Mouse (Mus musculus): ENCODE results near the gene Sema4a.
A peak's percentile ranks its signal among the peaks of the same experiment; 100 is the strongest.

DNA sequence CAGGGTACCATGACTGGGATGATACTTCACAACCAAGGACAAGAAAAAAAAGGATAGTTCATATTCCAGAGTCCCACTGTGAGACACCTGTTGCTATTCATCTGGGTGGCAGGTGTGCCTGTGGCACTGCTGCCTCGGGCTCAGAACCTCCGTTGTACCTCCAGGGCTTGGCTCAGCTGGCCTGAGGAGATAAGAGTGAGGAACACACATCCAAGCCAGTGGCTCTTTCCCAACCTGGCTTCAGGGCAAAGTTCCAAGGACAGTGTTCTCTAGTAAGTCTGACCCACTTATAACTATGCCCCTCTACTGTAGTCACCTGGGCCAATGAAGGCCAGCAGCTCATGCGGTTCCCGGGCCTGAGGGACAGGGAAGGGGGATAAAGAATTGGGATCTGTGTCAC, 49.3 kb downstream of the Sema4a start:
- TF ChIP-seq ETS1 (IDR thresholded peaks at IDR 0.05; ENCODE audit: low read depth, low read length) (no peak), EP300 (IDR thresholded peaks at IDR 0.05; ENCODE audit: low read depth in 1 of 2, low read length in 2 of 2) (no peak), ZC3H11A (IDR thresholded peaks at IDR 0.05; ENCODE audit: low read depth, low read length) (no peak), POLR2A (IDR thresholded peaks at IDR 0.05; ENCODE audit: control insufficient read depth in 1 of 2, insufficient read depth in 1 of 2, low read depth in 1 of 2, low read length in 2 of 2, poor library complexity in 1 of 2) (no peak), GATA1 (IDR thresholded peaks at IDR 0.05; ENCODE audit: low read depth, low read length) (0 out of 2 replicates have a peak, but pooled peaks have one; percentile 29), GABPA (IDR thresholded peaks at IDR 0.05; ENCODE audit: low read depth, low read length) (no peak), TCF12 (IDR thresholded peaks at IDR 0.05; ENCODE audit: low read depth, low read length) (no peak), POLR2AphosphoS2 (IDR thresholded peaks at IDR 0.05; ENCODE audit: low read length) (no peak), MAX (IDR thresholded peaks at IDR 0.05; ENCODE audit: low read length) (no peak), CTCF (IDR thresholded peaks at IDR 0.05 in 2 of 3, conservative IDR thresholded peaks at IDR 0.05 in 1 of 3; ENCODE audit: control insufficient read depth in 1 of 3, insufficient read depth in 1 of 3, low read depth in 2 of 3, low read length in 3 of 3, poor library complexity in 1 of 3, severe bottlenecking in 1 of 3) (no peak), SMC3 (IDR thresholded peaks at IDR 0.05; ENCODE audit: low read depth, low read length) (no peak), E2F4 (IDR thresholded peaks at IDR 0.05; ENCODE audit: borderline replicate concordance, low read depth, low read length) (no peak), MAZ (IDR thresholded peaks at IDR 0.05; ENCODE audit: low read depth, low read length) (no peak)

Measured in MEL (cell line).